Comparison of ENCODE assay signal across 22 mouse cellular contexts in the genomic region with DNA sequence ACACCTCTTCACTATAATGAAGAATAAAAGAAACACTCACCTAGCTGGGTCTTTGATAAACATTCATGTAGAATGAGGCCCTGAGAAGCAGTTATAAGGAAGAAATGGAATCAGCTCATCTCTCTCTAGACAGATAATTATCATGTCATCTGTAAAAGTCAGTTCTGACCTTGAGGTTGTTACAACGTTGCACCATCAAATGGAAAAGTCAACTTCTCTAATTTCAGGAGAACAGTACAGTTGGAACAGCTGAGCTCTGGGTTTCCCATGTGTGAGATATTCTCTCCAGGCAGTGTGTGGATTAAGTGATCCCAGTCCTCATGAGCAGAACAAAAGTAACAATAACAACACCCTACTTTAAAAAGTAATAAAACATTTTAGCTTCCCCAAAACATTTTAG. TPM values are rescaled to one million over a fixed set of nuclear protein-coding genes. Genes with fewer than 3 reads are reported as not detected.
"Had no signal": no experiment of that assay in that cellular context is flagged by ENCODE, and none has a peak within 500 bp of the region (broad histone marks: within the 10 kb centered on the region; RNA-seq: fewer than 3 reads in every experiment).

A gene (minus strand): TSS at position 58 of the 400 bp plus-strand sequence.

- H3K9me3 ChIP-seq: midbrain, embryonic 10.5 days; midbrain, embryonic 12.5 days; neural tube, embryonic 13.5 days; neural tube, embryonic 15.5 days had no signal

- ATAC-seq: midbrain, embryonic 16.5 days had no signal

- H3K9ac ChIP-seq: liver, embryonic 14.5 days; lung, embryonic 14.5 days; midbrain, embryonic 12.5 days; neural tube, embryonic 13.5 days; neural tube, embryonic 15.5 days had no signal

- H3K36me3 ChIP-seq: midbrain, embryonic 10.5 days; midbrain, embryonic 12.5 days; neural tube, embryonic 13.5 days; neural tube, embryonic 15.5 days had no signal

- DNase-seq: lung, adult 18-20 months; lung, embryonic 14.5 days; lung, postnatal 10 days; lung, postnatal 4 days; midbrain, embryonic 14.5 days; retina, postnatal 1 day; right cerebral cortex, adult 18-20 months; thymus, adult 18-20 months; thymus, postnatal 25 days; thymus, postnatal 4 days had no signal

- H3K4me1 ChIP-seq: midbrain, embryonic 10.5 days; midbrain, embryonic 12.5 days; neural tube, embryonic 13.5 days; neural tube, embryonic 15.5 days had no signal

- H3K27me3 ChIP-seq: midbrain, embryonic 12.5 days; neural tube, embryonic 13.5 days; neural tube, embryonic 15.5 days had no signal

- H3K4me3 ChIP-seq: midbrain, embryonic 10.5 days; midbrain, embryonic 12.5 days; myocyte; neural tube, embryonic 13.5 days; neural tube, embryonic 15.5 days had no signal

- H3K4me2 ChIP-seq: lung, embryonic 14.5 days; midbrain, embryonic 12.5 days; neural tube, embryonic 13.5 days; neural tube, embryonic 15.5 days had no signal

- H3K27ac ChIP-seq: liver, embryonic 14.5 days; midbrain, embryonic 10.5 days; midbrain, embryonic 12.5 days; neural tube, embryonic 13.5 days; neural tube, embryonic 15.5 days had no signal

RNA-seq across cellular contexts. Expression of the gene that starts here (rescaled TPM):
- total RNA-seq: megakaryocyte-erythroid progenitor cell, adult 5-6 weeks had no signal
- polyA plus RNA-seq: liver, embryonic 14.5 days; liver, embryonic 16.5 days; lung, embryonic 14.5 days; lung, embryonic 16.5 days; midbrain, embryonic 10.5 days; midbrain, embryonic 12.5 days; myocyte; neural tube, embryonic 11.5 days; neural tube, embryonic 13.5 days; neural tube, embryonic 15.5 days; urinary bladder, adult 2 months had no signal
